Mouse (Mus musculus): ENCODE results near the gene Vmn1r11. TPM values are rescaled to one million over a fixed set of nuclear protein-coding genes. Genes with fewer than 3 reads are reported as not detected.

Gene Vmn1r11
- total RNA-seq (2017): not detected in 2 replicates

GRCm38 (mm10) chr6:57133155-57133554, at the start of gene Vmn1r11:
TSS of gene Vmn1r11 (plus strand) at chr6:57133455.
- no peak for ATAC-seq (replicated peaks in 1 of 2; ENCODE audit: insufficient read depth in 1 of 2, low FRiP score in 2 of 2, low TSS enrichment in 1 of 2, low read depth in 1 of 2, poor library complexity in 2 of 2, severe bottlenecking in 2 of 2)

DNA sequence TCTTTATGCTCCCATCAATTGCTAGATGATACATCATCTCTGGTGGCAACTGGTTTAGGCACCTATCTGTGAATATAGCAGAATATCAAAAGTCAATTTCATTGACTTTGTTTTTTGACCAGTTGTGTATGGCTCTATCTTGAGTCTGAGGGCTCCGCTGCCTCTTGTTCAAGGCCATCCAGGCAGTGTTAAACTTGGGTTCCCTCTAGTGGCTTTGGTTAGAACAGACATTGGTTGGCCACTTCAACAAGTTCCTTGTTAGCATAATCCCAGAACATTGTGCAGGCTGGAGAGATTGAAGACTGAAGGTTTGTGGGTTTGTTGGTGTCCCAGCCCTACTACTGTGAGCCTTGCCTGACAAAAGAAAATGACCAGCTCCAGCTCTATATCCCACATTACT, 26.9 kb upstream of the Vmn1r11 start:
- ATAC-seq (replicated peaks in 1 of 2; ENCODE audit: insufficient read depth in 1 of 2, low FRiP score in 2 of 2, low TSS enrichment in 1 of 2, low read depth in 1 of 2, poor library complexity in 2 of 2, severe bottlenecking in 2 of 2): peak in 1 of 2 experiments; percentile 56; a peak in 2 of 4 replicates

GRCm38 (mm10) chr6:57109154-57109553, 24.1 kb upstream of the Vmn1r11 start, which contains the start of gene Vmn1r10:
TSS of gene Vmn1r10 (plus strand) at chr6:57109454.
- no peak for ATAC-seq (replicated peaks in 1 of 2; ENCODE audit: insufficient read depth in 1 of 2, low FRiP score in 2 of 2, low TSS enrichment in 1 of 2, low read depth in 1 of 2, poor library complexity in 2 of 2, severe bottlenecking in 2 of 2)

DNA sequence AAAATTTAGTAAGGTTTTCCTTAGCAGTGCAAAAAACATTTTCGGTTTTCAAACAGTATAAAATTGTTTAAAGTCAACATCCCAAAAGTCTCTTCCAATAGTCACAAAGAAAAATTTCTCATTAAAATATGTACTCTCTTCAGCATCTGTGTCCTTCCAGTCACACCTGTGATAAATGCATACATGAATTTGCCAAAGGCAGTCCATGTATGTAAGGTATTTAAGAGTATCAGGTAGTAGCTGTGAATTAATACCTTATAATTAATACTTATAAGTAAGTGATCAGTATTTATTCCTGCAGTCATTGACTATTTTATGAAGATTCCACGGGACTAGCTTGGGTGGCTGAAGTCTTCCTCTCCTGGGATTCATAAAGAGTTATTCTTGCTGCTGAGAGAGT, 23.4 kb downstream of the Vmn1r11 start, which contains the start of gene Vmn1r12:
TSS of gene Vmn1r12 (plus strand) at position 301 of the 400 bp plus-strand sequence.
- ATAC-seq (replicated peaks in 1 of 2; ENCODE audit: insufficient read depth in 1 of 2, low FRiP score in 2 of 2, low TSS enrichment in 1 of 2, low read depth in 1 of 2, poor library complexity in 2 of 2, severe bottlenecking in 2 of 2): no peak

Other genes starting within 250 kb of the Vmn1r11 start
- 91.3 and 103 TPM in 2 replicates for gene Nt5c3, start 209.5 kb upstream of the Vmn1r11 start, total RNA-seq (2017)
- 1.1 and 1.4 TPM in 2 replicates for gene Vmn1r4, start 209.4 kb upstream of the Vmn1r11 start, total RNA-seq (2017)
- gene Vmn1r5, start 163.2 kb upstream of the Vmn1r11 start, total RNA-seq (2017): not detected in 2 replicates
- gene Vmn1r6, start 136.2 kb upstream of the Vmn1r11 start, total RNA-seq (2017): not detected in 2 replicates
- gene Vmn1r7, start 108.1 kb upstream of the Vmn1r11 start, total RNA-seq (2017): not detected in 2 replicates
- not detected in 2 replicates for gene Vmn1r8, start 101.2 kb upstream of the Vmn1r11 start, total RNA-seq (2017)
- not detected in 2 replicates for gene Vmn1r9, start 66.7 kb upstream of the Vmn1r11 start, total RNA-seq (2017)
- gene Vmn1r10, start 24.0 kb upstream of the Vmn1r11 start, total RNA-seq (2017): not detected in 2 replicates
- not detected in 2 replicates for gene Vmn1r12, start 23.5 kb downstream of the Vmn1r11 start, total RNA-seq (2017)
- gene Vmn1r13, start 69.8 kb downstream of the Vmn1r11 start, total RNA-seq (2017): not detected in 2 replicates
- gene Vmn1r14, start 98.2 kb downstream of the Vmn1r11 start, total RNA-seq (2017): not detected in 2 replicates
- gene Vmn1r15, start 124.5 kb downstream of the Vmn1r11 start, total RNA-seq (2017): not detected in 2 replicates
- not detected in 2 replicates for gene Vmn1r16, start 196.0 kb downstream of the Vmn1r11 start, total RNA-seq (2017)
- gene Vmn1r17, start 230.3 kb downstream of the Vmn1r11 start, total RNA-seq (2017): not detected in 2 replicates

Data from hematopoietic stem cell, adult 5-6 weeks (primary cell).